Mouse (Mus musculus): ENCODE data around the gene Gm49358. TPM values are rescaled to one million over a fixed set of nuclear protein-coding genes. Genes with fewer than 3 reads are reported as not detected.

Gm49358 gene
- total RNA-seq, 2 experiments from 2014 or later = 45.5 to 45.7 TPM

GRCm38 (mm10) chr10:86814292-86815131, 50.7 kb downstream of the Gm49358 start:
- DNase-seq = no peak

- no peak for DNase-seq
Observed at GRCm38 (mm10) chr10:86815133-86815532, 51.4 kb downstream of the Gm49358 start.

GRCm38 (mm10) chr10:86819649-86820165, 55.9 kb downstream of the Gm49358 start:
- DNase-seq = peak; percentile 45 to 47

GRCm38 (mm10) chr10:86821014-86821413, 57.2 kb downstream of the Gm49358 start:
- DNase-seq = no peak

GRCm38 (mm10) chr10:86824093-86824492, 60.3 kb downstream of the Gm49358 start:
- DNase-seq = no peak

GRCm38 (mm10) chr10:86824871-86825270, 61.1 kb downstream of the Gm49358 start:
- DNase-seq = no peak

GRCm38 (mm10) chr10:86825871-86826522, 62.2 kb downstream of the Gm49358 start:
- no peak for DNase-seq

GRCm38 (mm10) chr10:86826929-86827328, 63.2 kb downstream of the Gm49358 start:
- no peak for DNase-seq

- no peak for DNase-seq
Observed at GRCm38 (mm10) chr10:86828221-86829135, 64.7 kb downstream of the Gm49358 start.

GRCm38 (mm10) chr10:86829515-86829914, 65.7 kb downstream of the Gm49358 start:
- no peak for DNase-seq

- DNase-seq = no peak
Observed at GRCm38 (mm10) chr10:86836784-86837183, 73.0 kb downstream of the Gm49358 start.

GRCm38 (mm10) chr10:86838827-86839226, 75.1 kb downstream of the Gm49358 start:
- DNase-seq = no peak

- no peak for DNase-seq
Observed at GRCm38 (mm10) chr10:86842659-86843058, 78.9 kb downstream of the Gm49358 start.

- DNase-seq = no peak
Observed at GRCm38 (mm10) chr10:86846926-86847467, 83.2 kb downstream of the Gm49358 start.

GRCm38 (mm10) chr10:86849087-86849486, 85.3 kb downstream of the Gm49358 start:
- no peak for DNase-seq

GRCm38 (mm10) chr10:86849508-86849907, 85.7 kb downstream of the Gm49358 start:
- DNase-seq = no peak

- DNase-seq = no peak
Observed at GRCm38 (mm10) chr10:86852160-86852559, 88.4 kb downstream of the Gm49358 start.

- no peak for DNase-seq
Observed at GRCm38 (mm10) chr10:86853433-86853832, 89.7 kb downstream of the Gm49358 start.

GRCm38 (mm10) chr10:86860396-86860795, 96.6 kb downstream of the Gm49358 start:
- DNase-seq = no peak

- DNase-seq = no peak
Observed at GRCm38 (mm10) chr10:86862496-86862895, 98.7 kb downstream of the Gm49358 start.

- no peak for DNase-seq
Observed at GRCm38 (mm10) chr10:86863429-86863828, 99.7 kb downstream of the Gm49358 start.

GRCm38 (mm10) chr10:86872121-86872520, 108.3 kb downstream of the Gm49358 start:
- no peak for DNase-seq
